Mouse (Mus musculus) cerebellum, adult 18-20 months (tissue): ENCODE results near the gene Ripor1.

Source experiments
- DNase-seq, 2 experiments: peaks; one replicate each; pipeline ENCODE4 v3.0.0; 2021

Ripor1 gene

DNA sequence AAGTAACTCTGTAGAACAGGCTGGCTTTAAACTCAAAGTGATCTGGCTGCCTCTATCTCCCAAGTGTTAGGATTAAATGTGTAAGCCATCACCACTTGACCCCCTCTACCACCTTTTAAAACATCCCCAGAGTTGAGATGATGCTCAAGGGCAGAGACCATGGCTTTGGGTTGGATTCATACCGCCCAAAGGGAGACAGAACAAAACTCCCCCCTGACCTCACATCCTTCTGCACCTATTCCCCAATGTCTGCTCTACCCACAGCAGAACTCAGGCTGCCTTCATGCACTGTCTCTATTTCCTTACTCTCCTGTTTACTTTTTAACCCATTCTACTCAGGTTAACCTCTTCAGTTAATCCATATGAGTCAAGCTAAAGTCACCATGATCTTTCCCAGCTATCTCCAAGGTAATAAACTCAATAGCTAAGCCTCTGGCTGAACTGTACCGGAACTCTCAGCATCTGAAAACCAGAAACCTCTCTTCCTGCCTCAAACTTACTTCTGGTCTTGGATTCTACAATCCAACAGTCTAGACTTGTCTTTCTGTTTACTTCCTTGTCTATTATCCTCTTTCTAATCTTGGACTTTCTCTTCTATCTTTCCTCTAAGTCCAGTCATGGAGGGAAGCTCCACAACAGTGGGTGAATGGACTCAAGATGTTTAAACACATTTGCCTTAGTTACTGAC, 29.9 kb downstream of the Ripor1 start:
- DNase-seq = no peak

DNA sequence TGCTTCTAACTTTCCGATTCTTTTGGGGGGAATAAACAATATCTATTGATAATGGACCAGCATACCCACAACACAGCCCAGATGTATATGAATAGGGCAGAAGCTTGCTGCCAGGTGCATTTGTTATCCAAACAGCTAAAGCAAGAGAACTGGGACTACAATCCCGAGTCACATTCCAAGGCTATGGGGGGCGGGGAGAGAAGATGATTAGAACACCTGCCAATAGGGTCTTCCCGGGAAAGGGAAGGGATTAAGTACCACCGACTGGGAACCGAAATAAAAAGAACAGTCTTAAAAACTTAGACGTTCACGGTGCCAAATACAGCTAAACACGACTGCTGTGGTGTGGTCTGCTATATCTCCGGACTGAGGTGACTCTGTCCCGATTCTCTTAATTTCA, 30.4 kb downstream of the Ripor1 start:
- DNase-seq = peak in 1 of 2 experiments; percentile 34

DNA sequence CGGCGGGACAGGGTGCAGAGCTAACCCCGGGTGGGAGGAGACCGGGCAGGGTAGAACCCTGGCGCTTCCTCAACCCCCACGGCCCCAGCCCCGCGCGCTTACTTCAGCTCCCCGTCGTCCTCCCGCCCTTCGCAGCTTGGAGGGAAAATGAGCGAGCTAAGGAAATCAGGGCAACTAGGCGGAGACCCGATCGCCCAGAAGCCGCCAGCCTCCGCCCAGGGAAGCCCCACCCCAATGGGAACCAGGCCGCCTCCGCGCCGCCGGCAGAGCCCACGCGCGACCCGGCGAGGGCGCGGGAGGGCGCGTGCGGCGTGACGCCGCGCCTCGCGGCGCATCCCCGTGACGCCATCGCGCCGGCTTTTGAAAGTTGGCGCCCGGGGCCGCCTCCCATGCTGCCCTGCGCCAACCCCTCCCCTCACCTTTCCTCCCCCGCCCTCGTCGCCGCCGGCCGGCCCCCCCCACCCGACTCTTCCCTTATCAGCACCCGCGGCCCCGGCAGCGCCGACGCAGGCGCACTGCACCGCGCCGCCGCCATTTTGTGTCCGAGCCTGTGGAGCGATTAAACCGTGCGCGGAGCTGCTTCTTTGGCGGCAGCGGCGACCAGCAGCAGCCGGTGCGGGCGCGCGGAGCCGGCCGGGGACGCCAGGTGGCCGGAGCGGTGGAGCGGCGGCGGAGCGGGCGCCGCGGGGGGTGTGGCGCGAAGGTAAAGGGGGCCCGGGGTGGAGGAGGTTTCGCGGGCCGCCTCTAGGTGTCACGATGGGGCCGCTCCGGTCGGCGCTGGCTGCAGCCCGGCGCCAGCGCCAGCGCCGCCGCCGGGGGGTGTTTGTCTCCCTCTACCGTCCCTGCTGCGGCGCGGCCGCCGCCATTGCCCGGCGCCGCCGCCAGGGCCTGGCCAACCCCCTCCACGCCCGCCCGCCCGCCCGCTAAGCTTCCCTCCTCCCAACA, 31.2 kb downstream of the Ripor1 start, which contains the start of gene Ctcf:
Gene Ctcf (plus strand): TSS at position 551 of the 945 bp plus-strand sequence.
- peak; percentile 87 to 95 for DNase-seq

DNA sequence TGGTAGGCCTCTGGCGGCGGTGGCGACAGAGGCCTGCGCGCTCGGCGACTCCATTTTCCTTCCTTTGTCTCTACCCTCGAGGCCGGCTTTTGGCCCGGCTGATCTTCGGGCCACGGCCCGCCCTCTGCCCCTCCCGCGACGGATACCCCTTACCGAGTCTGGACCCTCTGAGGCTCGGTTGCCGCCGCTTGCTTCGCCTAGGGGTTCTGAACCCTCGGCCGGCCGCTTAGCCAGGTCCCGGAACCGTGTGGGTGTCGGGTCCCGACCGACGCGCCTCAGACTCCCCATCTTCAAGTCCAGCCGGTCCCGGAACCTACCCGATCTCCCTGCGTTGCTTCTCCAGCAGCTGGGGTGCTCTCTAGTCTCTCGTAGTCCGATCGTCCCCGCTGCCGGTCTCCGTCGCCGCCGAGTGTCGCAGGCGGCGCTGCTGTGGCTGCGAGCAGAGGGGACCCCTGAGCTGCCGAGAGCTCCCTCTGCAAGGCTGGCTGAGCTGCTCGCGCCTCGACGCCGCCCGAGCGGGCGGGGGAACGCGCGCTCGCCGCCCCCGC, 32.0 kb downstream of the Ripor1 start, which contains the start of gene Agrp:
Gene Agrp (minus strand): TSS at position 431 of the 548 bp plus-strand sequence.
- DNase-seq = peak; percentile 49 to 65

DNA sequence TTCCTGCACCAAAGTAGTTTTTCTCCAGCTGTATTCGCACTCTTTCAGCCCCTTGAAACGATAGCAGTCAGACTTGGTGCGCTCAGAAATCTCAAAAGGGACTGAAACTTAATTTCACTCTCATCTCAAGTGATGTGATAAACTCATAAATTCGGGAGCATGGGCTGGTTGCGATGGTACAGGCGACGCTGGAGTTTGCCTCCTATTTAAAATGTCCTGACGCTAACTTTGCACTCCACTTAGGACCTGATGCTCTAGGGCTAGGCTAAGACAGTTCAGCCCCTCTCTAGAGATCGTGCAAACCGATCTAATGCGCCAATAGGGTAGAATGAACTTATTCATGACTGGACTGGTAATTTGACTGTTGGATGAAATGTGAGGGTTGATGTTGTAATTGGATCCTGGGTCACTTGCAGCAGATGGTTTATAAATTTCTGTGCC, 32.6 kb downstream of the Ripor1 start:
- no peak for DNase-seq

DNA sequence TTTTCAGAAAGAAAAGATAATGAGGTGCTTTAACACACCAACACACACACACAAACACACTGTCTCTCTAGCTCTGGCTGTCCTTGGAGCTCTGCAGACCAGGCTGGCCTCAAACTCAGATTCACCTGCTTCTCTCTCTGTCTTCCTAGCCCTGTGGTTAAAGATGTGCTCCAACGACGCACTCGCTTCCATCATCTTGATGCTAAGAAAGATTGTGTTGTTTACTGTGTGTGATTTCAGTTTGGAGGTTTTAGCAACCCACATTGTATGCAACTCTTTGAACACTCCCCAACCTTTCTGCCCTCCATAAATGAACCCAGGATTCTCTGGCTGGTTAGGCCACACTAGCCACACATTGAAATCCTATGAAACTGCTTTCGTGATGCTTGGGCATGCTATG, 33.5 kb downstream of the Ripor1 start:
- no peak for DNase-seq

DNA sequence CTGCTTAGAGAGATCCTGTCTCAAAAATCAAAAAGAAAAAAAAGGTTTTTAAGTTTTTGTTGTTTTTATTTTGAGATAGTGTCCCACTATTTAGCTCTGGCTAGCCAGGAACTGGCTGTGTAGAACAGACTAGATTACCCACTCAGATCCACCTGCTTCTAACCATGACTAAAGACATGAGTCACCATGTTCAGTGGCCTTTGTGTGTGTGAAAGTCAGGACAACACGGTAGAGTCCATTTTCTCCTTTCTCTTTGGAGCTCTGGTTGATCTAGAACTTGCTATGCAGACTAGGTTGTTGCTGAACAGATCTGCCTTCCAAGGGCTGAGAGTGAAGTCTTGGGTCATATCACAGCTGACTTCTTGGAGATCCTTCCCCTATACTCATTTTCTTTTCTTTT, 34.8 kb downstream of the Ripor1 start:
- DNase-seq = no peak

DNA sequence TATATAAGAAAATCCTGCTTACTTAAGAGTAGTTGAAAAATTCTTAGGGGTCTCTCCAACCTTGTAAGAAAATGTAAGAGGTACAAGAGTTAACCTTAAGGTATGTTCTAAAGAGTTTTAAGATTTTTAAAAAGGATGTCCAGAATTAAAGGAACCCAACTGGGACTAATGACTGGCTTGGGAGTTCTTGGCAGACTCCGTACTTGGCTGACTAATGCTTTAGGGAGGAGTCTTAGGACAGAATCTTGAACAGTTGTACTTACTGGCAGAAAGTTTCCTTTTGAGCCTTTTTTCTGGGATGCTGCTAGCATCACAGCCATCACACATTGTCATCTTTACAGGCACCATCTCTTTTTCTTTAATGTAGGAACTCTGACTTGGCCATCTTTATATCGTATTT, 35.5 kb downstream of the Ripor1 start:
- DNase-seq = no peak

DNA sequence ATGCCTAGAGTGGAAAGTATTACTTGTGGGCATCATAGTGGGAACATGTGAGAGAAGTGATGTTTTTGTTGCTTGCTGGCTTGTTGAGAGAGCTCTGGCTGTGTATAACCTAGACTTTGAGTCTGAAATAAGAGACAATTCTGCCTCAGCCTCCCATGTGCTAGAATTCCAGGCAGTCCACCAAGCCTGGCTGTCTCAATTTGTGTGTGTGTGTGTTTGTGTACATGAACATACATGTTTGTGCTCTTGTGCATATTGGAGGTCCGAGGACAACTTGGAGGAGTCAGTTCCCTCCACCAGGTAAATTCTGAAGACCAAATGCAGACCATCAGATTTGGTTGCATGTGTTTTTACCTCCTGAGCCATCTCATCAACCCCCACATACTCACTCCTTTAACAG, 40.1 kb downstream of the Ripor1 start:
- no peak for DNase-seq

DNA sequence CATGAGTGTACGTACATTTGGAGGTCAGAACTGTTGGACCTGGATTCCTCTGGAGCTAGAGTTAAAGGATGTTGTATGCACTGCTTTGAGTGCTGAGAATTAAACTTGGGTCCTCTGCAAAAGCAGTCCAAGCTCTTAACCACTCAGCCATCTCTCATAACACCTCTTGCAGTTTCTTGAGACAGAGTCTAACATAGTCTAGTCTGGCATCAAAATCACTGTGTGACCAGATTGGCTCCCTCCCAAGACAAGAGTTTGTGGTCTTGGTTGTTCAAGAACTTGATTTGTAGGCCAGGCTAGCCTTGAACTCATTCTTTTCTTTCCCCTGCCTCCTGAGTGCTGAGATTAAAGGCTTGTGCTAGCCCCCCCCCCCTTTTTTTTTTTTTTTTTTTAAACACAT, 43.9 kb downstream of the Ripor1 start:
- DNase-seq = no peak

DNA sequence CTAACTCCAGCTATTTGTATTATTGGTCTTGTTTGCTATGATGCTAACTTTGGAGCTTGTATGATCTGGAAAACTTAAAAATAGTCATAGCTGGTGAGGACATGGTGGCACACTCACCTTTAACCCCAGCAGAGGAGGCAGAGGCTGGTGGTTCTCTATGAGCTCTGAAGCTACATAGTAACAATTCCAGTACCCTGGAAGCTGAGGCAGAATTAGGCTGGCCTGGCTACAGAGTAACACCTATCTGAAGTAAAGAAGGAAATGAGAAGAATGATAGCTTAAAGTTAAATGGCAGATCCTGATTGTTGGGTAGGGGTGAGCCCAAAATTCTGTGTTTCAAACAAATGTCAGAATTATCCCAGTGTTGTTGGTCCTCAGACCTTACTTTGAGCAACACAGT, 52.6 kb downstream of the Ripor1 start:
- DNase-seq = no peak

DNA sequence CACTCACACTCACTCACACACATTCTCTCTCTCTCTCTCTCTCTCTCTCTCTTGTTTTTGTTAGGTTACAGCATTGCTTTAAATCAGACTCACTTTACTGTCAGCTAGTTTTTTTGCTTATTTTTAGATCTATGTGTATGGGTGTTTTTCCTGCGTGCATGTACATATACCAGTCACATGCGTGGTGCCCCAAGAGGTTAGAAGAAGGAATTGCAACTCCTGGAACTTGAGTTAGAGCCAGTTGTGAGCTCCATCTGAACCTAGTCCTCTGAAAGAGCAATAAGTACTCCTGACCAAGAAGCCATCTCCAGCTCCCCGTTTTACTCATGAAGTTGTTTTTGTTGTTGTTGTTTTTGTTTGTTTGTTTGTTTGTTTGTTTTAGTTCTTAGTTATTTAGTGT, 56.1 kb downstream of the Ripor1 start:
- peak; percentile 31 to 39 for DNase-seq
